In the genomic region with DNA sequence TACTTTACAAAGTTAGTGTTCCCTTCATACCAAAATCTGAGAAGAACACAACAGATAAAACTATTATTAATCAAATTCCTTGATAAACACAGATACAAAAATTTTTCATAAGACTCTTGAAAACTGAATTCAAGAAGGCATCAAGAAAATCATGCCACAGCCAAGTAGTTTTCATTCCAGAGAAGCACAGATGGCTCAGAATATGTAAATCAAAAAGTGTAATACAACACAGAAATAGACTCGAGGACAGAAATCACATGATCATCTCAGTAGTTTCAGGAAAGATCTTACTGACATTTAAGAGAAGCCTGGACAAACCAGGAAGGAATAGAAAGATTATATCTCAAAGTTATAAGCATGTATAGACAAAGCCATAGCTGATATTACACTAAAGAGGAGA, we compare ENCODE assay signal across 22 mouse cellular contexts.
"Had no signal": no experiment of that assay in that cellular context is flagged by ENCODE, and none has a peak within 500 bp of the region (broad histone marks: within the 10 kb centered on the region; RNA-seq: fewer than 3 reads in every experiment).

No protein-coding gene starts in this region.

- DNase-seq: liver, postnatal 0 days; lung, adult 2 months; lung, postnatal 14 days; lung, postnatal 36 days; midbrain, embryonic 14.5 days; retina, postnatal 1 day; right cerebral cortex, adult 18-20 months; right cerebral cortex, postnatal 14 days; thymus, adult 18-20 months; thymus, postnatal 14 days; thymus, postnatal 36 days had no signal

- H3K9me3 ChIP-seq: lung, embryonic 15.5 days; midbrain, embryonic 12.5 days; neural tube, embryonic 15.5 days; stomach, embryonic 15.5 days had no signal

- H3K4me2 ChIP-seq: lung, embryonic 15.5 days; midbrain, embryonic 12.5 days; neural tube, embryonic 13.5 days; neural tube, embryonic 15.5 days; stomach, embryonic 15.5 days had no signal

- H3K27me3 ChIP-seq: lung, embryonic 15.5 days; midbrain, embryonic 12.5 days; neural tube, embryonic 13.5 days; neural tube, embryonic 15.5 days; stomach, embryonic 15.5 days had no signal

- H3K9ac ChIP-seq: liver, postnatal 0 days; lung, embryonic 15.5 days; midbrain, embryonic 12.5 days; neural tube, embryonic 13.5 days; neural tube, embryonic 15.5 days; stomach, embryonic 15.5 days had no signal

- H3K27ac ChIP-seq: lung, embryonic 15.5 days; macrophage; midbrain, embryonic 12.5 days; neural tube, embryonic 13.5 days; neural tube, embryonic 15.5 days; stomach, embryonic 15.5 days; stomach, postnatal 0 days had no signal

- H3K4me1 ChIP-seq: lung, embryonic 15.5 days; megakaryocyte, embryonic 14.5 days; midbrain, embryonic 12.5 days; neural tube, embryonic 13.5 days; neural tube, embryonic 15.5 days; stomach, embryonic 15.5 days had no signal

- H3K4me3 ChIP-seq: lung, embryonic 15.5 days; megakaryocyte, embryonic 14.5 days; midbrain, embryonic 12.5 days; myocyte; neural tube, embryonic 13.5 days; neural tube, embryonic 15.5 days; stomach, embryonic 15.5 days had no signal

- ATAC-seq: liver, postnatal 0 days; lung, postnatal 0 days; midbrain, embryonic 16.5 days had no signal

- H3K36me3 ChIP-seq: lung, embryonic 15.5 days; midbrain, embryonic 12.5 days; neural tube, embryonic 13.5 days; neural tube, embryonic 15.5 days; stomach, embryonic 15.5 days had no signal
